Mouse (Mus musculus) testis, postnatal 10 days (tissue): Measurements from ENCODE around the gene Plekha7.
"Not testable (repeated sequence)": the region's sequence is repeated elsewhere in the genome, so short reads cannot be mapped to it uniquely, and the experiment has no call there.

ENCODE experiments used
- DNase-seq: peaks from one replicate; pipeline ENCODE4 v3.0.0; 2021; ENCODE audit warnings: low spot score

Gene Plekha7

GRCm38 (mm10) chr7:116129374-116129773 is 178.8 kb downstream of the Plekha7 start:
- DNase-seq: no peak

- DNase-seq: no peak
Measured at GRCm38 (mm10) chr7:116128286-116128685, 179.9 kb downstream of the Plekha7 start.

GRCm38 (mm10) chr7:116127052-116127451 is 181.1 kb downstream of the Plekha7 start:
- no peak for DNase-seq

- DNase-seq: no peak
Measured at GRCm38 (mm10) chr7:116125671-116126070, 182.5 kb downstream of the Plekha7 start.

- DNase-seq: no peak
Measured at GRCm38 (mm10) chr7:116124057-116124456, 184.1 kb downstream of the Plekha7 start.

GRCm38 (mm10) chr7:116123597-116123985 is 184.6 kb downstream of the Plekha7 start:
- no peak for DNase-seq

GRCm38 (mm10) chr7:116122981-116123596 is 185.1 kb downstream of the Plekha7 start:
- no peak for DNase-seq

GRCm38 (mm10) chr7:116121202-116121601 is 187.0 kb downstream of the Plekha7 start:
- DNase-seq: no peak

- peak; percentile 32 for DNase-seq
Measured at GRCm38 (mm10) chr7:116120737-116121136, 187.4 kb downstream of the Plekha7 start.

GRCm38 (mm10) chr7:116119306-116119857 is 188.8 kb downstream of the Plekha7 start:
- peak; percentile 35 for DNase-seq

- no peak for DNase-seq
Measured at GRCm38 (mm10) chr7:116115991-116116390, 192.2 kb downstream of the Plekha7 start.

GRCm38 (mm10) chr7:116115216-116115930 is 192.8 kb downstream of the Plekha7 start:
- peak; percentile 31 for DNase-seq

- DNase-seq: peak; percentile 26
Measured at GRCm38 (mm10) chr7:116111546-116111945, 196.6 kb downstream of the Plekha7 start.

GRCm38 (mm10) chr7:116110661-116111060 is 197.5 kb downstream of the Plekha7 start:
- no peak for DNase-seq

GRCm38 (mm10) chr7:116103091-116103490 is 205.1 kb downstream of the Plekha7 start:
- no peak for DNase-seq

GRCm38 (mm10) chr7:116099952-116100528 is 208.1 kb downstream of the Plekha7 start:
- DNase-seq: no peak

GRCm38 (mm10) chr7:116093466-116093850 is 214.7 kb downstream of the Plekha7 start:
- DNase-seq: no peak

GRCm38 (mm10) chr7:116092710-116093465 is 215.3 kb downstream of the Plekha7 start:
- DNase-seq: peak; percentile 91

GRCm38 (mm10) chr7:116084366-116084765 is 223.8 kb downstream of the Plekha7 start, which contains the start of gene Gm4353:
TSS of gene Gm4353 (minus strand) at chr7:116084635.
- DNase-seq: not testable (repeated sequence)
